Mouse (Mus musculus): Measurements from ENCODE around the gene St13.

DNA sequence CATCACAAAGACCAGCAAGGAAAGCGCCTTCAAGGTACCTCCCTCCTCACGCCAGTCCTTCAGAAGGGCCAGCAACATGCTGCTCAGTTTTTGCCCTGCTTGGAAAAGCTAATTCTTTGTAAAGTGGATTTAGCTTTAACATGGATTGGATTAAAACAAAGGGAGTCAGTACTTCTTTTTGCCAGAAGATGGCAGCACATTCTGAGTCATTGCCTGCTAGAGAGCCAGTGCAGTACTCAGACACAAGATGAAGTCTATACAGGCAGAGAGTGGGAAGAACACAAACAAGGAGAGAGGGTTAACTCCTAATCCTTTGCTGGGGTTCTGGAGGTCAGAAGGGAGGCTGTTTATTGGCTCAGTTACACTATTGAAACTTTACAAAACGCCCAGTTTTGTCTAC is 48.6 kb upstream of the St13 start:
- TF ChIP-seq CTCF (IDR thresholded peaks at IDR 0.05; ENCODE audit: low read depth): peak; percentile 81
- TF ChIP-seq EP300 (IDR thresholded peaks at IDR 0.05; ENCODE audit: low read depth): no peak

All from liver, embryonic 14.5 days (tissue).